Mouse (Mus musculus): Measurements from ENCODE around the gene Aloxe3.

The Aloxe3 gene

GRCm38 (mm10) chr11:69095511-69096231, 30.0 kb upstream of the Aloxe3 start:
- no peak for DNase-seq (ENCODE audit: low spot score in 2 of 2)

- no peak for DNase-seq (ENCODE audit: low spot score in 2 of 2)
These were observed 29.2 kb upstream of the Aloxe3 start for GRCm38 (mm10) chr11:69096360-69096986.

GRCm38 (mm10) chr11:69096987-69097900, 28.5 kb upstream of the Aloxe3 start:
- peak; percentile 92 to 94 for DNase-seq (ENCODE audit: low spot score in 2 of 2)

GRCm38 (mm10) chr11:69098039-69098761, 27.5 kb upstream of the Aloxe3 start:
- DNase-seq (ENCODE audit: low spot score in 2 of 2): no peak

- peak; percentile 91 to 93 for DNase-seq (ENCODE audit: low spot score in 2 of 2)
These were observed 27.0 kb upstream of the Aloxe3 start for GRCm38 (mm10) chr11:69098762-69099091.

GRCm38 (mm10) chr11:69099177-69099914, 26.4 kb upstream of the Aloxe3 start:
- DNase-seq (ENCODE audit: low spot score in 2 of 2): peak; percentile 32 to 35

- peak; percentile 78 to 86 for DNase-seq (ENCODE audit: low spot score in 2 of 2)
These were observed 25.8 kb upstream of the Aloxe3 start for GRCm38 (mm10) chr11:69099915-69100345.

GRCm38 (mm10) chr11:69100639-69101360, 24.9 kb upstream of the Aloxe3 start:
- DNase-seq (ENCODE audit: low spot score in 2 of 2): no peak

- DNase-seq (ENCODE audit: low spot score in 2 of 2): no peak
These were observed 23.9 kb upstream of the Aloxe3 start for GRCm38 (mm10) chr11:69101604-69102402.

- DNase-seq (ENCODE audit: low spot score in 2 of 2): no peak
These were observed 23.3 kb upstream of the Aloxe3 start for GRCm38 (mm10) chr11:69102403-69102725.

GRCm38 (mm10) chr11:69103121-69103520, 22.6 kb upstream of the Aloxe3 start:
- DNase-seq (ENCODE audit: low spot score in 2 of 2): no peak

GRCm38 (mm10) chr11:69103531-69104435, 21.9 kb upstream of the Aloxe3 start:
- DNase-seq (ENCODE audit: low spot score in 2 of 2): no peak

- DNase-seq (ENCODE audit: low spot score in 2 of 2): no peak
These were observed 21.2 kb upstream of the Aloxe3 start for GRCm38 (mm10) chr11:69104487-69104886.

- no peak for DNase-seq (ENCODE audit: low spot score in 2 of 2)
These were observed 20.5 kb upstream of the Aloxe3 start for GRCm38 (mm10) chr11:69105227-69105626.

GRCm38 (mm10) chr11:69105796-69106195, 19.9 kb upstream of the Aloxe3 start:
- no peak for DNase-seq (ENCODE audit: low spot score in 2 of 2)

GRCm38 (mm10) chr11:69106299-69106698, 19.4 kb upstream of the Aloxe3 start:
- DNase-seq (ENCODE audit: low spot score in 2 of 2): no peak

- DNase-seq (ENCODE audit: low spot score in 2 of 2): no peak
These were observed 18.9 kb upstream of the Aloxe3 start for GRCm38 (mm10) chr11:69106842-69107241.

- no peak for DNase-seq (ENCODE audit: low spot score in 2 of 2)
These were observed 18.0 kb upstream of the Aloxe3 start for GRCm38 (mm10) chr11:69107676-69108075.

GRCm38 (mm10) chr11:69108223-69108622, 17.5 kb upstream of the Aloxe3 start:
- no peak for DNase-seq (ENCODE audit: low spot score in 2 of 2)

Data from spleen, postnatal 14 days (tissue).